Mouse (Mus musculus) urinary bladder, postnatal 25 days (tissue): Measurements from ENCODE around the gene Rasl10b.
A peak's percentile ranks its signal among the peaks of the same experiment; 100 is the strongest.

Experiments
- DNase-seq: peaks from one replicate; pipeline ENCODE4 v3.0.0; 2022; ENCODE audit warnings: low spot score

The Rasl10b gene

GRCm38 (mm10) chr11:83432533-83432932, 23.6 kb downstream of the Rasl10b start:
- no peak for DNase-seq

GRCm38 (mm10) chr11:83437377-83437776, 28.4 kb downstream of the Rasl10b start, which contains the start of gene 1700020L24Rik:
Gene 1700020L24Rik, plus strand, starts transcription at chr11:83437677.
- no peak for DNase-seq

- no peak for DNase-seq
Measured at GRCm38 (mm10) chr11:83439426-83440060, 30.6 kb downstream of the Rasl10b start.

GRCm38 (mm10) chr11:83440081-83441064, 31.4 kb downstream of the Rasl10b start:
- DNase-seq, result peak; percentile 83

GRCm38 (mm10) chr11:83441235-83441634, 32.3 kb downstream of the Rasl10b start:
- DNase-seq, result no peak

GRCm38 (mm10) chr11:83442596-83443267, 33.8 kb downstream of the Rasl10b start:
- peak; percentile 69 for DNase-seq

- no peak for DNase-seq
Measured at GRCm38 (mm10) chr11:83443824-83444223, 34.9 kb downstream of the Rasl10b start.

- no peak for DNase-seq
Measured at GRCm38 (mm10) chr11:83445001-83445400, 36.1 kb downstream of the Rasl10b start.

- no peak for DNase-seq
Measured at GRCm38 (mm10) chr11:83447612-83448011, 38.7 kb downstream of the Rasl10b start.

GRCm38 (mm10) chr11:83448021-83448926, 39.3 kb downstream of the Rasl10b start:
- DNase-seq, result no peak

GRCm38 (mm10) chr11:83448927-83449236, 39.9 kb downstream of the Rasl10b start:
- DNase-seq, result peak; percentile 41

- no peak for DNase-seq
Measured at GRCm38 (mm10) chr11:83449298-83449697, 40.4 kb downstream of the Rasl10b start.

- DNase-seq, result no peak
Measured at GRCm38 (mm10) chr11:83450550-83450949, 41.6 kb downstream of the Rasl10b start.

GRCm38 (mm10) chr11:83451281-83451680, 42.3 kb downstream of the Rasl10b start:
- DNase-seq, result no peak

GRCm38 (mm10) chr11:83454548-83454947, 45.6 kb downstream of the Rasl10b start:
- no peak for DNase-seq

- DNase-seq, result no peak
Measured at GRCm38 (mm10) chr11:83455608-83456007, 46.7 kb downstream of the Rasl10b start.

- no peak for DNase-seq
Measured at GRCm38 (mm10) chr11:83457257-83457656, 48.3 kb downstream of the Rasl10b start.

- DNase-seq, result no peak
Measured at GRCm38 (mm10) chr11:83457912-83458601, 49.1 kb downstream of the Rasl10b start.

GRCm38 (mm10) chr11:83461462-83462027, 52.6 kb downstream of the Rasl10b start:
- no peak for DNase-seq

- DNase-seq, result peak; percentile 66
Measured at GRCm38 (mm10) chr11:83462711-83463244, 53.8 kb downstream of the Rasl10b start, which contains the start of gene Mmp28. Gene Mmp28, minus strand, starts transcription at chr11:83463071.
